Mouse (Mus musculus) MEL (cell line): Measurements from ENCODE around the gene 2700049A03Rik. TPM values are rescaled to one million over a fixed set of nuclear protein-coding genes. Genes with fewer than 3 reads are reported as not detected.

ENCODE experiments used
- DNase-seq: peaks from one replicate; pipeline ENCODE4 v3.0.0; 2011; ENCODE audit warnings: low read depth, low spot score
- H3K27ac ChIP-seq: 2 replicates; pipeline ENCODE4 v1.5.1; 2012; ENCODE audit warnings: low read depth, mild to moderate bottlenecking, control low read depth, low read length, moderate library complexity; ENCODE audit not compliant: control insufficient read depth
- H3K27me3 ChIP-seq, 2 experiments: fragments of 150-350 bp in 1 of 2; sonication (generic) in 1 of 2; 2 replicates each; pipeline ENCODE4 v1.6.1; 2012; ENCODE audit warnings: low read length in 2 of 2, mild to moderate bottlenecking in 2 of 2, improper control_type of control experiment in 1 of 2, moderate library complexity in 1 of 2; ENCODE audit not compliant: insufficient read depth in 2 of 2, control insufficient read depth in 1 of 2
- H3K36me3 ChIP-seq, 2 experiments: 2 replicates each; pipeline ENCODE4 v1.6.1; 2012 to 2014; ENCODE audit warnings: low read length in 2 of 2, improper control_type of control experiment in 1 of 2, inconsistent platforms in 1 of 2, mild to moderate bottlenecking in 1 of 2; ENCODE audit not compliant: insufficient read depth in 2 of 2, control insufficient read depth in 1 of 2
- H3K4me1 ChIP-seq, 2 experiments: fragments of 150-350 bp in 1 of 2; sonication (generic) in 1 of 2; 2 replicates each; pipeline ENCODE4 v1.6.1; 2012; ENCODE audit warnings: low read length in 2 of 2, improper control_type of control experiment in 1 of 2, mild to moderate bottlenecking in 1 of 2; ENCODE audit not compliant: insufficient read depth in 2 of 2, control insufficient read depth in 1 of 2
- H3K4me3 ChIP-seq, 2 experiments: fragments of 150-350 bp in 1 of 2; sonication (generic) in 1 of 2; 2 replicates each; pipeline ENCODE4 v1.5.1; 2012; ENCODE audit warnings: low read depth in 2 of 2, low read length in 2 of 2, mild to moderate bottlenecking in 2 of 2, moderate library complexity in 2 of 2, control low read depth in 1 of 2, improper control_type of control experiment in 1 of 2; ENCODE audit not compliant: control insufficient read depth in 1 of 2, insufficient read depth in 1 of 2
- H3K79me2 ChIP-seq: 2 replicates; pipeline ENCODE4 v1.6.1; 2012; ENCODE audit warnings: mild to moderate bottlenecking, low read length, moderate library complexity; ENCODE audit not compliant: control insufficient read depth, poor library complexity, insufficient read depth
- H3K9ac ChIP-seq: 2 replicates; pipeline ENCODE4 v1.6.1; 2012; ENCODE audit warnings: low read depth, mild to moderate bottlenecking, control low read depth, low read length, moderate library complexity; ENCODE audit not compliant: control insufficient read depth, poor library complexity, severe bottlenecking
- H3K9me3 ChIP-seq: fragments of 150-350 bp; sonication (generic); replicated peaks from 2 replicates; pipeline ENCODE4 v1.6.1; 2012; ENCODE audit warnings: mild to moderate bottlenecking, low read length, improper control_type of control experiment, moderate library complexity; ENCODE audit not compliant: insufficient read depth
- CHD2 ChIP-seq: IDR thresholded peaks from 2 replicates; pipeline ENCODE4 v1.6.1; 2011; ENCODE audit warnings: low read length, improper control_type of control experiment
- E2F4 ChIP-seq: IDR thresholded peaks from 2 replicates; pipeline ENCODE4 v1.6.1; 2011; ENCODE audit warnings: low read depth, low read length, improper control_type of control experiment, borderline replicate concordance
- ETS1 ChIP-seq: IDR thresholded peaks from 2 replicates; pipeline ENCODE4 v1.6.1; 2012; ENCODE audit warnings: low read depth, mild to moderate bottlenecking, inconsistent platforms, low read length, improper control_type of control experiment, moderate library complexity
- JUND ChIP-seq: IDR thresholded peaks from 2 replicates; pipeline ENCODE4 v1.6.1; 2011; ENCODE audit warnings: low read depth, mild to moderate bottlenecking, improper control_type of control experiment, low read length
- KAT2A ChIP-seq: conservative IDR thresholded peaks from 2 replicates; pipeline ENCODE4 v1.6.1; 2012; ENCODE audit warnings: low read depth, low read length, improper control_type of control experiment, inconsistent platforms
- MAX ChIP-seq: IDR thresholded peaks from 2 replicates; pipeline ENCODE4 v1.6.1; 2011; ENCODE audit warnings: low read length, improper control_type of control experiment
- MAZ ChIP-seq: IDR thresholded peaks from 2 replicates; pipeline ENCODE4 v1.6.1; 2012; ENCODE audit warnings: low read depth, mild to moderate bottlenecking, inconsistent platforms, low read length, improper control_type of control experiment
- MEF2A ChIP-seq: IDR thresholded peaks from 2 replicates; pipeline ENCODE4 v1.6.1; 2014; ENCODE audit warnings: low read depth, mild to moderate bottlenecking, inconsistent platforms, low read length, improper control_type of control experiment; ENCODE audit not compliant: poor library complexity, insufficient replicate concordance, severe bottlenecking; ENCODE audit errors: extremely low read depth
- MXI1 ChIP-seq: IDR thresholded peaks from 2 replicates; pipeline ENCODE4 v1.6.1; 2011; ENCODE audit warnings: mild to moderate bottlenecking, low read depth, low read length, improper control_type of control experiment
- MYB ChIP-seq: IDR thresholded peaks from 2 replicates; pipeline ENCODE4 v1.6.1; 2011; ENCODE audit warnings: mild to moderate bottlenecking, low read depth, low read length, improper control_type of control experiment
- MYC ChIP-seq: IDR thresholded peaks from 2 replicates; pipeline ENCODE4 v1.6.1; 2011; ENCODE audit warnings: low read depth, mild to moderate bottlenecking, low read length, improper control_type of control experiment, moderate library complexity
- NELFE ChIP-seq: IDR thresholded peaks from 2 replicates; pipeline ENCODE4 v1.6.1; 2011; ENCODE audit warnings: low read depth, low read length, improper control_type of control experiment
- NRF1 ChIP-seq: IDR thresholded peaks from 2 replicates; pipeline ENCODE4 v1.6.1; 2014; ENCODE audit warnings: low read depth, mild to moderate bottlenecking, inconsistent platforms, low read length, improper control_type of control experiment, moderate library complexity; ENCODE audit not compliant: poor library complexity, insufficient read depth, severe bottlenecking
- POLR2A ChIP-seq, 2 experiments: IDR thresholded peaks; 2 replicates each; pipeline ENCODE4 v1.6.1; 2011 to 2012; ENCODE audit warnings: low read length in 2 of 2, mild to moderate bottlenecking in 2 of 2, control low read depth in 1 of 2, improper control_type of control experiment in 1 of 2, low read depth in 1 of 2, moderate library complexity in 1 of 2; ENCODE audit not compliant: control insufficient read depth in 1 of 2, insufficient read depth in 1 of 2, poor library complexity in 1 of 2
- POLR2AphosphoS2 ChIP-seq: IDR thresholded peaks from 2 replicates; pipeline ENCODE4 v1.6.1; 2011; ENCODE audit warnings: low read length, improper control_type of control experiment
- RAD21 ChIP-seq: IDR thresholded peaks from 2 replicates; pipeline ENCODE4 v1.6.1; 2011; ENCODE audit warnings: mild to moderate bottlenecking, low read depth, low read length, improper control_type of control experiment
- RCOR1 ChIP-seq: IDR thresholded peaks from 2 replicates; pipeline ENCODE4 v1.6.1; 2012; ENCODE audit warnings: low read depth, mild to moderate bottlenecking, inconsistent platforms, low read length, improper control_type of control experiment
- SMC3 ChIP-seq: IDR thresholded peaks from 2 replicates; pipeline ENCODE4 v1.6.1; 2011; ENCODE audit warnings: low read depth, low read length, improper control_type of control experiment
- TAL1 ChIP-seq: IDR thresholded peaks from 2 replicates; pipeline ENCODE4 v1.6.1; 2012; ENCODE audit warnings: mild to moderate bottlenecking, inconsistent platforms, low read length, moderate library complexity, mixed read lengths
- TBP ChIP-seq: IDR thresholded peaks from 2 replicates; pipeline ENCODE4 v1.8.0; 2011; ENCODE audit warnings: low read depth, low read length, improper control_type of control experiment
- TCF12 ChIP-seq: IDR thresholded peaks from 2 replicates; pipeline ENCODE4 v1.6.1; 2014; ENCODE audit warnings: low read depth, mild to moderate bottlenecking, inconsistent platforms, low read length, improper control_type of control experiment, moderate library complexity
- UBTF ChIP-seq: IDR thresholded peaks from 2 replicates; pipeline ENCODE4 v1.6.1; 2012; ENCODE audit warnings: low read depth, mild to moderate bottlenecking, inconsistent platforms, low read length, improper control_type of control experiment, moderate library complexity, borderline replicate concordance; ENCODE audit not compliant: insufficient read depth
- ZC3H11A ChIP-seq: IDR thresholded peaks from 2 replicates; pipeline ENCODE4 v1.6.1; 2012; ENCODE audit warnings: low read depth, mild to moderate bottlenecking, inconsistent platforms, low read length, improper control_type of control experiment
- ZMIZ1 ChIP-seq: IDR thresholded peaks from 2 replicates; pipeline ENCODE4 v1.6.1; 2012; ENCODE audit warnings: low read depth, mild to moderate bottlenecking, inconsistent platforms, low read length, improper control_type of control experiment, moderate library complexity
- polyA plus RNA-seq, 2 experiments: library from polyadenylated mRNA; stranded (reverse) in 1 of 2; unstranded in 1 of 2; fragments of >175 nt in 1 of 2; fragments of >200 nt in 1 of 2; gene quantifications; 2 replicates each; pipeline versions ENCODE4 v1.2.1 to v1.2.4; 2012; ENCODE audit warnings: low replicate concordance in 2 of 2, low read depth in 1 of 2; ENCODE audit not compliant: insufficient read length in 2 of 2, insufficient read depth in 1 of 2, missing spikeins in 1 of 2
- total RNA-seq: library from RNA; depleted of rRNA; stranded (reverse); fragments of 300-350 nt; gene quantifications from 2 replicates; pipeline ENCODE4 v1.2.3, GENCODE M21; 2012

The 2700049A03Rik gene
- total and polyA plus RNA-seq, 3 experiments: 5.8 to 7.2 TPM; not detected in 1

GRCm38 (mm10) chr12:71269367-71269766 is 132.7 kb downstream of the 2700049A03Rik start:
- TF ChIP-seq NELFE: no peak
- TF ChIP-seq ZMIZ1: no peak
- TF ChIP-seq SMC3: no peak
- no peak for TF ChIP-seq TBP
- TF ChIP-seq MAZ: no peak
- no peak for TF ChIP-seq MAX
- TF ChIP-seq POLR2A (IDR thresholded peaks at IDR 0.05; ENCODE audit: control insufficient read depth in 1 of 2, insufficient read depth in 1 of 2, low read depth in 1 of 2, low read length in 2 of 2, poor library complexity in 1 of 2): no peak
- TF ChIP-seq MXI1: no peak
- no peak for TF ChIP-seq ZC3H11A
- no peak overlapping the region for H3K4me3 ChIP-seq
- no peaks in the 10 kb centered on the region for H3K36me3 ChIP-seq
- no peaks in the 10 kb centered on the region for H3K79me2 ChIP-seq
- DNase-seq: no peak
- H3K27me3 ChIP-seq: no peaks in the 10 kb centered on the region
- no peak overlapping the region for H3K9ac ChIP-seq
- H3K9me3 ChIP-seq: no peaks in the 10 kb centered on the region
- no peaks in the 10 kb centered on the region for H3K4me1 ChIP-seq
- H3K27ac ChIP-seq: no peak overlapping the region

DNA sequence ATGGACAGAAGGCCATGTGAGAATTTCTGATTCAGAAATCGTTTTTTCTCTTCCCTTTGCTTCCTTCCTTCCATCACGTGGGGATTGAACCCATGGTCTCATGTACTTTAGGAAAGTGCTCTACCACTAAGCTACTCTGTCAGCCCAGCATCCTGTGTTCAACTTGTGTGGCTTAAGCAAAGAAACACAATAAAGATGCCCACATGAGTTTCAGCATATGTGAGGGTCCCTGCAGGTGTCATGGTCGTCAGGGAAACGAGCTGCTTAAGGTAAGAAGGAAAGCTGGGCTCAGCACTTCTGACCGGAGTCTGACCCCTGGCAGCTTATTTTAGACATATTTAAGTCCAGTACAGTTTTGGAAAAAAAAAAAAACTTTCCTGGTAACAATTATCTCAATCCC is 134.5 kb downstream of the 2700049A03Rik start:
- Histone ChIP-seq H3K27me3 (no peaks in the 10 kb centered on the region), H3K4me1 (no peaks in the 10 kb centered on the region), H3K9ac (no peak overlapping the region), H3K27ac (no peak overlapping the region), H3K79me2 (no peaks in the 10 kb centered on the region), H3K9me3 (no peaks in the 10 kb centered on the region), H3K36me3 (no peaks in the 10 kb centered on the region), H3K4me3 (no peak overlapping the region)
- DNase-seq: no peak
- TF ChIP-seq E2F4 (no peak), ZMIZ1 (no peak), JUND (no peak), MAZ (no peak), RCOR1 (no peak), POLR2AphosphoS2 (no peak), UBTF (no peak), KAT2A (no peak), MYC (no peak), CHD2 (no peak), ETS1 (no peak), TCF12 (no peak), MAX (no peak), MEF2A (no peak), SMC3 (no peak), NRF1 (no peak), MYB (no peak), MXI1 (no peak), TAL1 (no peak), RAD21 (no peak)
